Comparison of ENCODE assay signal across 19 mouse cellular contexts in the genomic region with DNA sequence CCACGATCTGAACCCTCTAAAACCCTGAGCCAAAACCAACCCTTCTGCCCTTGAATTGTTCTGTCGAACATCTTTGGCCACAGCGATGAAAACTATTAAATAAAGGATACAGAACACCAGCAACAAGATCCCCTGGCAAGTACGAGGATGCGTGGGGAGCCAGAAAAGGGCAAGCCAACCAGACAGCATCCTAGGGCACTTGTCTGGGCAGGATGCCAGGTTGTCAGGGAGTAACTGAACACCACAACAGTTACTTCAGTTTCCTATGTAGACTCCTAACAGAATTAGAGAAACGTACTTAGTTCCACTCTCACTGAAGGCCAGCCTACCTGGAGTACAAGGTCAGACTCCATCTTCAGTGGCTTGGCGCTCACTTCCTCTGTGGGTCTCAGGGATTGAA.
DNase-seq lines count a peak whose midpoint lies in the region.
"Had no signal": no experiment of that assay in that cellular context is flagged by ENCODE, and none has a peak within 500 bp of the region (broad histone marks: within the 10 kb centered on the region; RNA-seq: fewer than 3 reads in every experiment).

No protein-coding gene starts in this region.

- no peak overlapping the region for H3K27ac ChIP-seq in forebrain, embryonic 10.5 days
- H3K27ac ChIP-seq: embryonic facial prominence, embryonic 12.5 days; forebrain, embryonic 12.5 days; heart, adult 2 months; heart, embryonic 15.5 days; hindbrain, embryonic 13.5 days; hindbrain, postnatal 0 days had no signal

- H3K27me3 ChIP-seq in forebrain, embryonic 10.5 days (ENCODE audit: poor library complexity, severe bottlenecking): no peaks in the 10 kb centered on the region; the same call in 1 of the 2 replicates
- H3K27me3 ChIP-seq: embryonic facial prominence, embryonic 12.5 days; forebrain, embryonic 12.5 days; hindbrain, embryonic 13.5 days had no signal

- H3K4me3 ChIP-seq in forebrain, embryonic 10.5 days: no peak overlapping the region
- H3K4me3 ChIP-seq: embryonic facial prominence, embryonic 12.5 days; forebrain, embryonic 12.5 days; heart, adult 2 months; heart, embryonic 15.5 days; hindbrain, embryonic 13.5 days had no signal

- no peaks in the 10 kb centered on the region for H3K4me1 ChIP-seq in forebrain, embryonic 10.5 days
- H3K4me1 ChIP-seq: embryonic facial prominence, embryonic 12.5 days; forebrain, embryonic 12.5 days; heart, embryonic 15.5 days; hindbrain, embryonic 13.5 days had no signal

- H3K9me3 ChIP-seq in forebrain, embryonic 10.5 days: no peaks in the 10 kb centered on the region
- H3K9me3 ChIP-seq: embryonic facial prominence, embryonic 12.5 days; forebrain, embryonic 12.5 days; heart, embryonic 15.5 days; hindbrain, embryonic 13.5 days had no signal

- intact Hi-C loops in left cerebral cortex, postnatal 25 days (cut with DNase I): no loop called here

- no peaks in the 10 kb centered on the region for H3K36me3 ChIP-seq in forebrain, embryonic 10.5 days (replicated peaks)
- H3K36me3 ChIP-seq: embryonic facial prominence, embryonic 12.5 days; forebrain, embryonic 12.5 days; heart, embryonic 15.5 days; hindbrain, embryonic 13.5 days had no signal

- DNase-seq in 416B (ENCODE audit: low read depth) (peak; percentile 40), NIH3T3 (ENCODE audit: low read depth) (peak; percentile 13)
- DNase-seq in gastrocnemius, postnatal 10 days: peak; percentile 21
- DNase-seq in skeletal muscle tissue, adult 2 months (ENCODE audit: low read depth, low spot score): peak; percentile 39
- no peak for DNase-seq in right cerebral cortex, postnatal 25 days
- no peak for DNase-seq in forebrain, embryonic 10.5 days (ENCODE audit: extremely low spot score, low spot score)
- no peak for DNase-seq in left cerebral cortex, adult 9 months (ENCODE audit: low spot score in 2 of 2)
- no peak for DNase-seq in left cerebral cortex, postnatal 25 days (ENCODE audit: low spot score in 2 of 2)
- DNase-seq: adrenal gland, adult 8-10 months; cerebellum, adult 11 months; cerebellum, adult 8-10 months; embryo, embryonic 11 days; heart, adult 2 months; heart, postnatal 14 days had no signal

- 88% methylated on average over 7 of the region's 7 CpGs for WGBS in forebrain, embryonic 10.5 days

Comparison
In these comparisons a context has a peak if more than half of its experiments do, and no peak if none do; other contexts are left out.
1. DNase-seq: peak in 416B (single experiment), NIH3T3 (single experiment), gastrocnemius, postnatal 10 days (single experiment) and skeletal muscle tissue, adult 2 months (single experiment); none in right cerebral cortex, postnatal 25 days (single experiment), forebrain, embryonic 10.5 days (single experiment), left cerebral cortex, adult 9 months (0 of 2) and left cerebral cortex, postnatal 25 days (0 of 2).